Mouse (Mus musculus) lung, embryonic 16.5 days (tissue): ENCODE results near the gene Anp32e. TPM values are rescaled to one million over a fixed set of nuclear protein-coding genes. Genes with fewer than 3 reads are reported as not detected.

Experiments used
- ATAC-seq: fragments of 200-750 bp; cut with Nextera tagmentation; 2 replicates; pipeline ENCODE4 v1.8.0; 2017; ENCODE audit warnings: low read depth, mild to moderate bottlenecking, moderate library complexity
- H3K27ac ChIP-seq: fragments of 300-500 bp; sonication (generic); 2 replicates; pipeline ENCODE4 v1.5.1; 2014; ENCODE audit warnings: mild to moderate bottlenecking, control low read depth, low read length
- H3K27me3 ChIP-seq: fragments of 300-500 bp; sonication (generic); 2 replicates; pipeline ENCODE4 v1.6.1; 2014; ENCODE audit warnings: low read depth, low read length, mixed read lengths; ENCODE audit not compliant: control insufficient read depth, insufficient read depth
- H3K36me3 ChIP-seq: fragments of 300-500 bp; sonication (generic); 2 replicates; pipeline ENCODE4 v1.6.1; 2014; ENCODE audit warnings: low read length; ENCODE audit not compliant: control insufficient read depth, insufficient read depth
- H3K4me1 ChIP-seq: fragments of 300-500 bp; sonication (generic); replicated peaks from 2 replicates; pipeline ENCODE4 v1.6.1; 2014; ENCODE audit warnings: low read length, mixed read lengths; ENCODE audit not compliant: control insufficient read depth, insufficient read depth
- H3K4me2 ChIP-seq: fragments of 300-500 bp; sonication (generic); 2 replicates; pipeline ENCODE4 v1.6.1; 2014; ENCODE audit warnings: low read depth, low read length, control low read depth
- H3K4me3 ChIP-seq: fragments of 300-500 bp; sonication (generic); 2 replicates; pipeline ENCODE4 v1.5.1; 2014; ENCODE audit warnings: mild to moderate bottlenecking, low read length, control low read depth
- H3K9ac ChIP-seq: fragments of 300-500 bp; sonication (generic); 2 replicates; pipeline ENCODE4 v1.6.1; 2014; ENCODE audit warnings: low read length, control low read depth
- H3K9me3 ChIP-seq: fragments of 300-500 bp; sonication (generic); 2 replicates; pipeline ENCODE4 v1.6.1; 2016; ENCODE audit warnings: low read length; ENCODE audit not compliant: control insufficient read depth
- WGBS: fragments of 180-500 bp; shearing (Covaris S2); extraction: QIAGEN DNeasy Blood & Tissue Kit; methylation state at CpG from one replicate; pipeline ENCODE4 v1.1.7; 2014; 5-methylcytosine and 5-hydroxymethylcytosine counted together
- polyA plus RNA-seq: library from polyadenylated mRNA; unstranded; fragments of >200 nt; fragmentation: Nextera tagmentation; extraction: Ambion mirVana; gene quantifications from 2 replicates; pipeline ENCODE4 v1.2.1, GENCODE M21; 2015

Gene Anp32e
- polyA plus RNA-seq, 1 experiment from 2014 or later, result 230 TPM

- H3K36me3 ChIP-seq, result no peaks in the 10 kb centered on the region
- no peak overlapping the region for H3K27ac ChIP-seq
- H3K4me1 ChIP-seq, result peaks cover 25% of the 10 kb centered on the region
- no peak overlapping the region for H3K9ac ChIP-seq
- no peaks in the 10 kb centered on the region for H3K9me3 ChIP-seq
- no peak for ATAC-seq
- H3K4me2 ChIP-seq, result no peak overlapping the region
- 20% methylated on average over 6 of the region's 6 CpGs for WGBS
- peaks cover 7% of the 10 kb centered on the region; the same call in 1 of the 2 replicates for H3K27me3 ChIP-seq
- H3K4me3 ChIP-seq, result no peak overlapping the region
Observed at GRCm38 (mm10) chr3:95902643-95903042, 26.4 kb upstream of the Anp32e start.

- peak overlapping the region; percentile 52 for H3K4me2 ChIP-seq
- H3K9ac ChIP-seq, result peak overlapping the region; percentile 37
- peaks cover 7% of the 10 kb centered on the region; the same call in 1 of the 2 replicates for H3K27me3 ChIP-seq
- ATAC-seq, result 0 out of 2 replicates have a peak, but pooled peaks have one; percentile 16
- H3K4me3 ChIP-seq, result peak overlapping the region; percentile 27
- 6% methylated on average over 15 of the region's 15 CpGs for WGBS
- H3K9me3 ChIP-seq, result no peaks in the 10 kb centered on the region
- 0 out of 2 replicates have a peak overlapping the region, but pooled peaks have one; percentile 41 for H3K27ac ChIP-seq
- peaks cover 25% of the 10 kb centered on the region for H3K4me1 ChIP-seq
- H3K36me3 ChIP-seq, result no peaks in the 10 kb centered on the region
Observed at GRCm38 (mm10) chr3:95903753-95904502, 25.1 kb upstream of the Anp32e start.

- WGBS, result 2% methylated on average over 15 of the region's 15 CpGs
- Histone ChIP-seq H3K4me2 (peak within 1 kb of the TSS; percentile 52), H3K9ac (peak within 1 kb of the TSS; percentile 50), H3K9me3 (no peaks in the 10 kb centered on the region), H3K27me3 (peaks cover 7% of the 10 kb centered on the region; the same call in 1 of the 2 replicates), H3K36me3 (no peaks in the 10 kb centered on the region), H3K4me3 (peak within 1 kb of the TSS; percentile 27), H3K27ac (peak within 1 kb of the TSS; percentile 70; the same call in 1 of the 2 replicates), H3K4me1 (peaks cover 25% of the 10 kb centered on the region)
- peak; percentile 34 for ATAC-seq
Observed at GRCm38 (mm10) chr3:95904568-95904967, 24.5 kb upstream of the Anp32e start, which contains the start of gene Car14. Gene Car14 (minus strand): TSS chr3:95904691.

GRCm38 (mm10) chr3:95905146-95905939, 23.7 kb upstream of the Anp32e start:
- H3K27ac ChIP-seq, result peak overlapping the region; percentile 26; the same call in 1 of the 2 replicates
- peak; percentile 56 for ATAC-seq
- peaks cover 25% of the 10 kb centered on the region for H3K4me1 ChIP-seq
- peak overlapping the region; percentile 50; the same call in 1 of the 2 replicates for H3K9ac ChIP-seq
- peak overlapping the region; percentile 27 for H3K4me3 ChIP-seq
- peaks cover 7% of the 10 kb centered on the region; the same call in 1 of the 2 replicates for H3K27me3 ChIP-seq
- under 1% methylated on average over 18 of the region's 18 CpGs for WGBS
- H3K36me3 ChIP-seq, result no peaks in the 10 kb centered on the region
- H3K9me3 ChIP-seq, result no peaks in the 10 kb centered on the region
- H3K4me2 ChIP-seq, result peak overlapping the region; percentile 52

DNA sequence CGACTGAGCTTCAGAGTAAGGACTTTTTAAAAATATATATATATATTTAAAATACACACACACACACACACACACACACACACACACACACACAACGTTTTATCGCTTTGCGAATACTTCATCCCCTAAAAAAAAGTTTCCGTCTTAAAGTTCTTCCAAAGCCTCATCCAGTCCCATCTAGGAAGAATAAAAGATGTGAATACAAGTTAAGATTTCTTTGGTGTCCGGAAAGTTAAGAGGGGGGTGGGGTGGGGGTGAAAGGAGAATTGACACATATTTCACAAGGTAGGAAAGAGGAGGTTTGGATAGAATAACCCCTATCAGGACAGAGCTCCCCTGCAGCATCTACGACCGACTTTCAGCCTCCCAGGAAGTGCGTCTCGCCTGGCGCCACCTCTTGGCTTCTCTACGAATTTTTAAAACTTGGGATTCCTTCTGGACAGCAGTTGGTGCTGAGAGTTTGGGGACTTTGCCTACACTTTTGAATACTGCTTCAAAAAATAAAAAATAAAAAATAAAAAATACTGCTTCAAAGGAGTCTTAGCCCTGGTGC, 23.0 kb upstream of the Anp32e start:
- 0% methylated on average over 12 of the region's 12 CpGs for WGBS
- Histone ChIP-seq H3K4me2 (peak overlapping the region; percentile 52), H3K36me3 (no peaks in the 10 kb centered on the region), H3K9ac (peak overlapping the region; percentile 46; the same call in 1 of the 2 replicates), H3K27me3 (peaks cover 7% of the 10 kb centered on the region; the same call in 1 of the 2 replicates), H3K9me3 (no peaks in the 10 kb centered on the region), H3K4me1 (peaks cover 25% of the 10 kb centered on the region), H3K27ac (no peak overlapping the region), H3K4me3 (peak overlapping the region; percentile 27)
- ATAC-seq, result peak; percentile 44; the same call in 1 of the 2 replicates

- H3K27ac ChIP-seq, result no peak overlapping the region
- peaks cover 25% of the 10 kb centered on the region for H3K4me1 ChIP-seq
- H3K9me3 ChIP-seq, result no peaks in the 10 kb centered on the region
- ATAC-seq, result no peak
- H3K4me3 ChIP-seq, result peak overlapping the region; percentile 26
- H3K4me2 ChIP-seq, result peak overlapping the region; percentile 52
- no peak overlapping the region for H3K9ac ChIP-seq
- peaks cover 7% of the 10 kb centered on the region; the same call in 1 of the 2 replicates for H3K27me3 ChIP-seq
- WGBS, result under 1% methylated on average over 12 of the region's 12 CpGs
- H3K36me3 ChIP-seq, result no peaks in the 10 kb centered on the region
Observed at GRCm38 (mm10) chr3:95906860-95907259, 22.2 kb upstream of the Anp32e start.

DNA sequence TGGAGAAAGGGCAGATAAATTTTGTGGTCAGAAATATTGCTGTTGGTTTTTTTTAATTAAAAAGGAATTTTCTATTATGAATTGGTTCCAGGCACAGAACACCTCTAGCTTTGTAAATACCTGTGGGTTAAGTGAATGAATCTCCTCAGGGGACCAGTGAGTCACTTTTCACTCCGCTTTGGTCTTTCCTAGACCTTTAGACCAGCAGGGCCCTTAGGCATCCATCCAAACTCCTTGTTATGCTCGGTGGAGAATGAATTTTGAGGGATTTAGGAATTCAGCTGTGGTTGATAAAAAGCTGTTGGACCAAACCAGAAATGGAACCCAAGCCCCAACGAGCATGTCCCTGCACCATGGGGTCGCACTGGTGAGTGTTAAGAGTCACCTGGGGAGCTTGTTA, 21.4 kb upstream of the Anp32e start:
- 42% methylated on average over 4 of the region's 4 CpGs for WGBS
- no peak overlapping the region for H3K9ac ChIP-seq
- no peaks in the 10 kb centered on the region for H3K9me3 ChIP-seq
- H3K36me3 ChIP-seq, result no peaks in the 10 kb centered on the region
- peaks cover 25% of the 10 kb centered on the region for H3K4me1 ChIP-seq
- H3K27ac ChIP-seq, result no peak overlapping the region
- H3K27me3 ChIP-seq, result peaks cover 7% of the 10 kb centered on the region; the same call in 1 of the 2 replicates
- no peak for ATAC-seq
- H3K4me3 ChIP-seq, result no peak overlapping the region
- no peak overlapping the region for H3K4me2 ChIP-seq

GRCm38 (mm10) chr3:95914706-95915105, 14.3 kb upstream of the Anp32e start:
- no peak for ATAC-seq
- H3K9me3 ChIP-seq, result no peaks in the 10 kb centered on the region
- no peak overlapping the region for H3K4me3 ChIP-seq
- no peak overlapping the region for H3K27ac ChIP-seq
- WGBS, result 76% methylated on average over 4 of the region's 4 CpGs
- no peak overlapping the region for H3K4me2 ChIP-seq
- no peaks in the 10 kb centered on the region for H3K27me3 ChIP-seq
- H3K9ac ChIP-seq, result no peak overlapping the region
- H3K36me3 ChIP-seq, result no peaks in the 10 kb centered on the region
- H3K4me1 ChIP-seq, result no peaks in the 10 kb centered on the region
